Mouse (Mus musculus): ENCODE measurements around the gene Gatm.

DNA sequence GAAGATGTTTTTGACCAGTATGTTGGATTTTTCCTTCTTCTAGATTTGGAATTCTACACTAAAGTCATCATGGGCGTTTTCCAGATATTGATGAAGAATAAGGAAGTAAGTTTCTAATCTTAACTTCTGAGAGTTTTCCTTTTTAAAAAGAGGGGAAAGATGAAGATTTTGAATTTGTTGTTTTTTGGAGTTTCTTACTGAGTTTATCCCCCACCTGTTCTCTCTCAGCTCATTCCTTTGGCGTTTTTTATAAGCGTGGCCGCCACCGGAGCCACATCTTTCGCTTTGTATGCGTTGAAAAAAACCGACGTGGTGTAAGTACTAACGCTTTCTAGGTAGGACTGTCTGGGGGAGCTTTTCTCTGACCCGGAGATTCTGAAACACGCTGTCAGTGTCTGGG is 26.9 kb upstream of the Gatm start:
- TF ChIP-seq POLR2A (IDR thresholded peaks at IDR 0.05; ENCODE audit: control insufficient read depth, extremely low read depth, insufficient read depth, low read length, poor library complexity) = no peak
- no peak for TF ChIP-seq CTCF (IDR thresholded peaks at IDR 0.05; ENCODE audit: borderline replicate concordance, control insufficient read depth, extremely low read depth, insufficient read depth, low read length, poor library complexity)

All from thymus, adult 2 months (tissue).